Mouse (Mus musculus) left cerebral cortex, adult 11 months (tissue): Measurements from ENCODE around the gene Slc5a4b.
"Not testable (repeated sequence)": the region's sequence is repeated elsewhere in the genome, so short reads cannot be mapped to it uniquely, and the experiment has no call there.

Experiments
- DNase-seq: peaks from one replicate; pipeline ENCODE4 v3.0.0; 2022; ENCODE audit warnings: low spot score

Gene Slc5a4b

GRCm38 (mm10) chr10:76110861-76111260 lies at the start of gene Slc5a4b:
TSS of gene Slc5a4b (minus strand) at chr10:76110961.
- DNase-seq, result no peak

GRCm38 (mm10) chr10:76158009-76158408 lies 47.2 kb upstream of the Slc5a4b start:
- no peak for DNase-seq

GRCm38 (mm10) chr10:76157528-76157927 lies 46.8 kb upstream of the Slc5a4b start:
- DNase-seq, result no peak

- DNase-seq, result no peak
Measured at GRCm38 (mm10) chr10:76155911-76156310, 45.1 kb upstream of the Slc5a4b start.

GRCm38 (mm10) chr10:76147278-76147677 lies 36.5 kb upstream of the Slc5a4b start, which contains the start of gene Slc5a4a:
TSS of gene Slc5a4a (plus strand) at chr10:76147451.
- no peak for DNase-seq

GRCm38 (mm10) chr10:76146846-76147245 lies 36.1 kb upstream of the Slc5a4b start:
- DNase-seq, result no peak

- DNase-seq, result no peak
Measured at GRCm38 (mm10) chr10:76136318-76136717, 25.6 kb upstream of the Slc5a4b start.

- peak; percentile 9 for DNase-seq
Measured at GRCm38 (mm10) chr10:76132506-76132905, 21.7 kb upstream of the Slc5a4b start.

GRCm38 (mm10) chr10:76121495-76121894 lies 10.7 kb upstream of the Slc5a4b start:
- DNase-seq, result no peak

- no peak for DNase-seq
Measured at GRCm38 (mm10) chr10:76120124-76120711, 9.5 kb upstream of the Slc5a4b start.

GRCm38 (mm10) chr10:76118741-76119140 lies 8.0 kb upstream of the Slc5a4b start:
- DNase-seq, result no peak

GRCm38 (mm10) chr10:76117966-76118365 lies 7.2 kb upstream of the Slc5a4b start:
- no peak for DNase-seq

GRCm38 (mm10) chr10:76097368-76097767 lies 13.4 kb downstream of the Slc5a4b start:
- DNase-seq, result no peak

- DNase-seq, result no peak
Measured at GRCm38 (mm10) chr10:76096580-76096979, 14.2 kb downstream of the Slc5a4b start.

- not testable (repeated sequence) for DNase-seq
Measured at GRCm38 (mm10) chr10:76077008-76077407, 33.8 kb downstream of the Slc5a4b start.

GRCm38 (mm10) chr10:76072080-76072479 lies 38.7 kb downstream of the Slc5a4b start:
- DNase-seq, result not testable (repeated sequence)

GRCm38 (mm10) chr10:76067674-76068613 lies 42.8 kb downstream of the Slc5a4b start:
- DNase-seq, result no peak

- DNase-seq, result no peak
Measured at GRCm38 (mm10) chr10:76062439-76062838, 48.3 kb downstream of the Slc5a4b start.

GRCm38 (mm10) chr10:76051860-76052259 lies 58.9 kb downstream of the Slc5a4b start:
- DNase-seq, result no peak

GRCm38 (mm10) chr10:76048967-76049366 lies 61.8 kb downstream of the Slc5a4b start:
- no peak for DNase-seq

GRCm38 (mm10) chr10:76047182-76047869 lies 63.4 kb downstream of the Slc5a4b start:
- DNase-seq, result no peak

- no peak for DNase-seq
Measured at GRCm38 (mm10) chr10:76046754-76047153, 64.0 kb downstream of the Slc5a4b start.

GRCm38 (mm10) chr10:76045343-76045742 lies 65.4 kb downstream of the Slc5a4b start:
- no peak for DNase-seq
